Mouse (Mus musculus) kidney, postnatal 4 days (tissue): ENCODE data around the gene Plekhg4.

ENCODE experiments used
- DNase-seq, 2 experiments: peaks; one replicate each; pipeline ENCODE4 v3.0.0; 2021; ENCODE audit warnings: mixed read lengths in 2 of 2

The Plekhg4 gene

GRCm38 (mm10) chr8:105349096-105349771, 23.8 kb upstream of the Plekhg4 start:
- DNase-seq = peak; percentile 50 to 54

- no peak for DNase-seq
Observed at GRCm38 (mm10) chr8:105350186-105350585, 22.9 kb upstream of the Plekhg4 start.

GRCm38 (mm10) chr8:105353583-105354135, 19.4 kb upstream of the Plekhg4 start:
- DNase-seq = no peak

- no peak for DNase-seq
Observed at GRCm38 (mm10) chr8:105354549-105354948, 18.5 kb upstream of the Plekhg4 start.

GRCm38 (mm10) chr8:105355179-105356024, 17.7 kb upstream of the Plekhg4 start:
- DNase-seq = peak; percentile 53 to 70

- DNase-seq = no peak
Observed at GRCm38 (mm10) chr8:105356681-105357080, 16.4 kb upstream of the Plekhg4 start.

GRCm38 (mm10) chr8:105359208-105359607, 13.9 kb upstream of the Plekhg4 start:
- peak in 1 of 2 experiments; percentile 59 for DNase-seq

- peak in 1 of 2 experiments; percentile 57 for DNase-seq
Observed at GRCm38 (mm10) chr8:105359646-105360045, 13.4 kb upstream of the Plekhg4 start.

- DNase-seq = peak; percentile 82 to 87
Observed at GRCm38 (mm10) chr8:105361751-105362702, 11.0 kb upstream of the Plekhg4 start.

GRCm38 (mm10) chr8:105367107-105367506, 6.0 kb upstream of the Plekhg4 start:
- peak in 1 of 2 experiments; percentile 57 for DNase-seq

- no peak for DNase-seq
Observed at GRCm38 (mm10) chr8:105372473-105372872, 601 bp upstream of the Plekhg4 start.

- peak; percentile 62 to 67 for DNase-seq
Observed at GRCm38 (mm10) chr8:105374513-105374966, 1.5 kb downstream of the Plekhg4 start.

GRCm38 (mm10) chr8:105378673-105379072, 5.6 kb downstream of the Plekhg4 start:
- DNase-seq = peak; percentile 84 to 89

GRCm38 (mm10) chr8:105380308-105380707, 7.2 kb downstream of the Plekhg4 start:
- DNase-seq = no peak

GRCm38 (mm10) chr8:105384070-105384469, 11.0 kb downstream of the Plekhg4 start:
- no peak for DNase-seq

- peak; percentile 43 to 60 for DNase-seq
Observed at GRCm38 (mm10) chr8:105387151-105387550, 14.1 kb downstream of the Plekhg4 start.

GRCm38 (mm10) chr8:105389096-105389495, 16.0 kb downstream of the Plekhg4 start:
- DNase-seq = no peak

- DNase-seq = no peak
Observed at GRCm38 (mm10) chr8:105393089-105393787, 20.2 kb downstream of the Plekhg4 start.

GRCm38 (mm10) chr8:105393915-105394314, 20.8 kb downstream of the Plekhg4 start:
- no peak for DNase-seq

GRCm38 (mm10) chr8:105397747-105398146, 24.7 kb downstream of the Plekhg4 start:
- DNase-seq = peak; percentile 58 to 74

- DNase-seq = no peak
Observed at GRCm38 (mm10) chr8:105400016-105400415, 26.9 kb downstream of the Plekhg4 start.

GRCm38 (mm10) chr8:105403467-105403866, 30.4 kb downstream of the Plekhg4 start:
- no peak for DNase-seq
